Mouse (Mus musculus): ENCODE results near the gene Pthlh. TPM values are rescaled to one million over a fixed set of nuclear protein-coding genes. Genes with fewer than 3 reads are reported as not detected.
"Not testable (repeated sequence)": the region's sequence is repeated elsewhere in the genome, so short reads cannot be mapped to it uniquely, and the experiment has no call there.

The Pthlh gene
- 1 to 10 TPM; 5.1 to 5.9 TPM for total RNA-seq (2021)
- long read RNA-seq, experiment 1, transcript Pthlh-201 (4 exons, 1,603 nt), result major isoform, 6 of 9 reads
- long read RNA-seq, experiment 1, partial matches to known transcripts, result 2 of 9 reads
- long read RNA-seq, experiment 1, other reads (novel, unspliced or antisense), result 1 of 9 reads
- long read RNA-seq, experiment 2, transcript Pthlh-201 (4 exons, 1,603 nt), result major isoform, 9 of 12 reads
- long read RNA-seq, experiment 2, partial matches to known transcripts, result 3 of 12 reads
- long read RNA-seq, experiment 2, other reads (novel, unspliced or antisense), result 0 of 12 reads

DNA sequence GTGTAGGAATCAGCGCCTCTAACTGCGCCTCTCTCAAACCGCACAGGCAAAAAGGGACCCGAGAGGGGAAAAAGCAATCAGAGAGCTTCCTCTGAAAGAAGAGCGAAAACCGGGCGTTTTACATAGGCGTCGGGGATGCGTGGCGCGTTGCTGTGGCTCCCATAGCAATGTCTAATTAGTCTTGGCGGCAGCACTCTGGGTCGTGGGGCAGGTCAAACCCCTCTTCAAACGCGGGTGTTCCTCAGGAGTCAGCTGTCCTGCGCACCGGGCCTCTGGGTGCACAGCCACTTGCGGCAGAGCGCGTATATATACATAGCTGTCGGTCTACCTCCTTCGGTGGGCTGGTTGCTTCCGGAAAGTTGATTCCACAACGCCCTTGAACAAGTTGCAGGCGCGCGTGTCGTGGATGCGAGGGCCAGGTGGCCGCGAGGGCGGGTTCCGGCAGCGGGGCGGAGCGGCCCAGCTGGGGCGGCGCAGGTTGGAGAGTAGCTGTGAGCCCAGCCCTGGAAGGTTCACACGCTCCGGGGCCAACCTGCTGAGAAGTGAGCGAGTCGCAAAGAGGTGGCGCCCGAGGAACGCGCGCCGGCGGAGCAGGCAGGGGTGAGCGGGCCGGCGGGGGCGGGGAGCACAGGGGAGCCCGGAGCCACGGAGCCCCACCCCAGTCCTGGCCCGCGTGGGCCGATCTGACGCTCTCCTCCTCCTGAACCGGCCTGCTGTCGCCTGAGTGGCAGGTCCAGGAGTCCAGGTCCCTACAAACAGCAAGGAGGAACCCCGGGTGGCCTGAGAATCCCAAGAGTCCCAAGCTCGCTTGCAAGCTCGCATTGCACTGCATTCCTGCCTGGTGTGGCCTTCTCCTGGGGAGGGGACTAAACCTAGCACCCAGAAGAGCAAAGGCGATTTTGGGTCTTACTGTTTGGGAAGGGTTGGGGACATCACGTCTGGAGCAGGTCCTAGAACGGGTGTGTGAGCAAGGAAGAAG, at the start of gene Pthlh:
Gene Pthlh (minus strand): TSS at position 597 of the 979 bp plus-strand sequence.
- DNase-seq (ENCODE audit: low spot score in 2 of 2), result peak; percentile 45 to 62

DNA sequence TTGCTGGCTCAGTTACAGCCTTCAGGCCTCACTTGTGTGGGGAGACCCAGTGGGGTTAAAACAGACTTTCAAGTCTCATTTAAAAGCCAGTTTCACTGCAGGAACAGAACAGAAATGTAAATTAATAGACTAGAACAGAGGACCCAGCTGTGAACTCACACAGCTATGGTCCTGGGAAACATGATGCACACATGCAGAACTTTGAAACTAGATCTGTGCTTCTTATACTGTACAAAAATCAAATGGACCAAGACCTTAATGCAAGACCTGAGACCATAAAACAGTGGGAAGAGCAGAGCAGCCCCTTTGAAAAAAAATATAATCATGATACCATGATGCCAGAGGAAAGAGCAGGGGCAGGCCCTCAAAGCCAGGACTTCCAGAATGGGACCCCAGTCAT, 49.3 kb upstream of the Pthlh start:
- DNase-seq (ENCODE audit: low spot score in 2 of 2), result no peak

DNA sequence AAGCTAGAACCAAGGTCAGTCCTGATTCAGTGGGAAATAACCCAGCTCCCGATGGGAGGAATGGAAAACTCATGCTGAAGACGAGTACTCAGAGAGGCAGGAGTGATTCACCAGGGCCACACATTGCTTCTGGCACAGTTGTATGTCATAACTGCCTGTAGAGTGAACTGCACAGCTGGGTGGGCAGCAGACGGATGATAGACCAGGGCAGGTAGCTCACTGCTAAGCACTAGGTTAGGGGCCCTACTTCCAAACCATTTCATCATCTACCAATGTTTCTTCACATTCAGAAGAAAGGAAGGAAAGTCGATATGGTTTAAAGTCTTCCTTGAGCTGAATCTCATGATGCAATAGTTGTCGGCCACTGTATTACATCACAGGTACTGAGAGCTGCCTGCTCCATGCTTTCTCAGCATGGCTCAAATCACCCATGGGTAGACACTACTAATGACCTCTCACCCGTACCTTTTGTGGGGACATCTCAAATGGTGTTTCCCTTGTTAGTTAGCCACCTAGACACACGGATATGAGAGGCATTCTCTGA, 46.5 kb upstream of the Pthlh start:
- DNase-seq (ENCODE audit: low spot score in 2 of 2), result no peak

DNA sequence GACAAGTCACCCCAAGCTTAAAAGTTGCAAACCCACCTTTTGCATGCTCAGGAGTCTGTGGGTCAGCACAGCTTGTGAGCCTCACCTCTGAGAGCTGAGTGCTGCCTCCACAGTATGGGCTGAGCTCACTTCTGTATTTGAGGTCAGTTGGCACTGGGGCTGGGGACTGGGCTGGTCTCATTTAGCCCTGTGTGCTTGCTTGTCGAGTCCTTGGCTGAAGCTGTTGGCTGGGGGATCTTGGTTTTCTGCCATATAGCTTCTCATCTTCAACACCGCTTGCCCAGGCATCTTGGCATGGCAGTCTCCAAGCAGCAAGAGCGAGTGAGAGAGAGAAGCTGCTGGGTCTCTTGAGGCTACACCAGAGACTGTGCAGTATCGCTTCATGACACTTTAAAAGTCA, 46.1 kb upstream of the Pthlh start:
- DNase-seq (ENCODE audit: low spot score in 2 of 2), result no peak

DNA sequence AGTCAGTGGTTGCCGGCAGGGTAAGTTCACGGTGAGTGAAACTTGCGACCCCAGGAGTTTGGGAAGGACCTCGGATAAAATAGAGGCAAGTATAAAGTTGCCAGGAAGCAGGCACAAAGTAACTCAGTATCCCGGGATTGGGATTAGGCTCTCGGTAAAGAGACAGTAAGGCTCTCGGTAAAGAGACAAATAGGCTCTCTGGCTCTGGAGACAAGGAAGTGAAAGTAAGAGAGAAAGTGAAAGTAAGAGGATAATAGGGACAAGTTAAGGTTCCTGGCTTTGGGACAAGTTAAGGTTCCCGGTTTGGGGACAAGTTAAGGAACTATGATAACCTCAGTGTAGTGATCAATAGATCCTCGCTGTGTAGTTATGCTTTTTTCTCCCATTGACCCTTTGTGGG, 40.3 kb upstream of the Pthlh start:
- DNase-seq (ENCODE audit: low spot score in 2 of 2), result not testable (repeated sequence)

DNA sequence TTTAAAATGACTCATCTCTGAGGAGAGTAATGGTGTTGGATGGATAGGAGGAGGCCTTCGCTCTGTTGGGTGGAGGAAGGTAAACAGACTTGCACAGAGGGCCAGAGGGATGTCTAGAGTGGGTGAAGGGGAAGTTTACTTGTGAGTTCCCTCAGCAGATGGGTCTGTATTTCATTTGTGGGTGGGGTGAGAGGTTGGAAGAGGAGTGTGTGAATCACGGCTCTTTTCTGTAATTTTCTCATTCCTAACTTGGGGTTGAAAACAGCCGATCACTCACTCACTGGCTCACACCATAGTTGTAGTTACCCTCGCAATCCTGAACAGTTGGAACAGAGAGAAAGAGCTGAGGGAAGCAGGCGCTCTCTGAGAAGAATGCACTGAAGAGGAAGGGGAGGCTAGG, 35.6 kb upstream of the Pthlh start:
- peak in 1 of 2 experiments; percentile 33 for DNase-seq (ENCODE audit: low spot score in 2 of 2)

DNA sequence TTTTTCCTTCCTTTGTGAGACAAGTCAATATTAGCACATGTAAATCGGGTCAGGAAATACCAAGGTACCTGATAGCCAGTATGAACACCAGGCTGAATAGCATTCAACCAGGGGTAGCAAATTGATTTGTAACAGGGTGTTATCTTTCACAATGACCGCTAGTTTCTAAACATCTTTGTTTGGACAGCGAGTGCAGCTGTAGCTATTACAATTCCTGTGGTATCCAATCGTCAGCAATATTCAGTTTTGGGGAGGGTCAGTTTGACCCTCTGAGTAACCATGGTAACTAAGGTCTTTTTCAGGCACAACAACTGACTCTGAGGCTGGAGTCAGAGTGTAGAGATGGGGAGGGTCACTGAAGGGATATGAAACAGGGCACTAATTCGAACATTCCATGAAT, 15.3 kb upstream of the Pthlh start:
- no peak for DNase-seq (ENCODE audit: low spot score in 2 of 2)

DNA sequence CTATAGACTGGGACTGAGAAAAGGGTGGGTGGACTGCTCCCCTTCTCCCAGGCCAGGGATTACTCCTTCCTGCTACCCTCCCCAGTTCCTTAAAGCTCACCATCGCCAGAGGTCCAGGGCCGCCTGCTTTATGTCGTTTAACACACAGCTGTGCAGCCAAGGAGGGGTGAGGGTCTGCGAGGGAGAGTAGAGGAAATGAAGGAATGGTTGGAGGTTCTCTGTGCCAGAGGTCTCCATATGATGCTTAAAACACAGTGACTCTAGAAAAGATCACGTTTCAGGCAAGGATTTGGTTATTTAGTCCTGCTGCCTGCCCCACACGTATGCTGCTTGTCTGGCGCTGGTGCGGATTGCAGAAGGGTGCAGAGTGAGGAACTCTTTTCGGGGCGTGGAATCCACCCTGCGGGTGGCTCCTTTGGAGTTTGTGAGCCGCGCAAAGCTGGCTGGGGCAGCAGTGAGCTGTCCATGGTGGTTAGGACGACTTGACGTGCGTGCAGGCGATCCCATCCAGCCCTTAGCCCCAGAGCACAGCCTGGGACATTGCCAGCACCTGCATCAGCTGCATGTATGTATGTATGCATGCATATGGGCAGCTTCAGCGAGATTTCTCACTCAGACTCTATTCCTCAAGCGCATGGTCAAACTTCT, 4.3 kb upstream of the Pthlh start:
- DNase-seq (ENCODE audit: low spot score in 2 of 2), result no peak

DNA sequence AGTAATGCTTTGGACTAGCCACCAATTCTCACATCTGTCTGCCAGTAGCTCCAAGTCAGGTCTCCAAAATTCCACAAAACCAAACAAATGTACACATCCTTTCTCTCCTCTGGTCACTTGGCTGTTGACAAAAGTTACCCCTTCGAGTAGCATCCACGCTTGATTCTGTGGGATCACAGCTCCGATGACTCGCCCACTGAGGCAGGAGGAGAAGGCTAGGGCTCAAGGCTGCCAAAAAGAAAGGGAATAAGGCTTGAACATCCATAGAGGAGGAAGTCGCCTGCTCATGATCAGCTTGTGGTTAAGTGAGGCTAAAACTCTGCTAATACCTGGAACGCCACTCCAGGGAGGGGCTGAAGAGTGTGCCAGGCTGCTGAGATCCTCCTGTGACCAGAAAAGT, 2.5 kb upstream of the Pthlh start:
- DNase-seq (ENCODE audit: low spot score in 2 of 2), result no peak

DNA sequence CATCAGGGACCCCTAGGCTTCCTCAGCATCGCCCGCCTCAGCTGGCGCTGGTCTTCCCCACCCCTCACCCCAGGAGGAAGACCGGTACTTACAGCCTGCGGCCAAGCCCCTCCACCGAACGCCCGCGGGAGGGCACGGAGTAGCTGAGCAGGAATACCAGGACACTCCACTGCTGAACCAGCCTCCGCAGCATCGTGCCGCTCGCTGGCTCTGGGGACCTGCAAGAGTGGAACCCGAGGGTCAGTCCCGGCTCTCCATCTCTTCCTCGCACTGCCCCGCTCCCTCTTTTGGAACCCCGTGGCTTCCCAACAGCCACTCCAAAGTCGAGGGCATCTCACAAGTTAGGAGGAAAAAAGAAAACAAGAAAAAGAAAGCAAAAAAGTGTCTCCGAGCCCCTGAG, 805 bp downstream of the Pthlh start:
- DNase-seq (ENCODE audit: low spot score in 2 of 2), result peak; percentile 9 to 13

DNA sequence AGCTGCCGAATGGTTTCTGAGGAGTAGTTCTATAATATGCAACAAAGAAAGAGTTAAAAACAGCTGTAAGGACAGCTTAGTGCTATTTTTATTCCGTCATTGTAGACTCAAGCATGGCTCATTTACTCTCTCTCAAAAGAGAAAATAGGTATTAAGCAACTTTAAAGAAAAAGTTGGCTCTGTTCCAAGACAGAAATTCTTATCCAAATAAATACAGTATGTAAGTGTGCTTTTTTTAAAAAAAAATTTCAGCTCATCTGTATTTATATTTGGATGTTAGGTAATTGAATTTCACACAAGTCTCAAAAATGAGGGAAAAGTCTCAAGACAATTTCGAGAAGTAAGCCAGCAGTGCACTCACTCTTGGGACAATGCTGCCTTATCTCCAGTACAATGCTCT, 2.4 kb downstream of the Pthlh start:
- no peak for DNase-seq (ENCODE audit: low spot score in 2 of 2)

DNA sequence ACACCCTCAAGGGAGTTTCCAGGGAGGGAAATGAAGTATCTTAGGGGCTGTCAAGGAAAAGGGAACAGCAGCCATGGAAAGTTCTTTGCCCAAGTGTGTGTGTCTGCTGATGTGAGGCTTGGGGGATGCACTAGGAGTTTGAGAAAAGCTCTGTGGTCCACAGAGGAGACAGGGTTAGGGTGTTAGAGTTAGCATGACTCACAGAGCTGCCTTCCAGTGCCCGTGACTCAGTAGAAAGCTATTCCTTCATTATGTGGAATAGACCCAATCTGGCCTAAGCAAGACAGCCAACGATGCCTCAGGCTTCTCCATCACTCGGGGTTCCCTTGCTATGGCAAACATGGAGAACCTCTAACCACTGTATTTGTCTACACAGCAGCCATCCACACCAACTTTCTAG, 3.2 kb downstream of the Pthlh start:
- no peak for DNase-seq (ENCODE audit: low spot score in 2 of 2)

DNA sequence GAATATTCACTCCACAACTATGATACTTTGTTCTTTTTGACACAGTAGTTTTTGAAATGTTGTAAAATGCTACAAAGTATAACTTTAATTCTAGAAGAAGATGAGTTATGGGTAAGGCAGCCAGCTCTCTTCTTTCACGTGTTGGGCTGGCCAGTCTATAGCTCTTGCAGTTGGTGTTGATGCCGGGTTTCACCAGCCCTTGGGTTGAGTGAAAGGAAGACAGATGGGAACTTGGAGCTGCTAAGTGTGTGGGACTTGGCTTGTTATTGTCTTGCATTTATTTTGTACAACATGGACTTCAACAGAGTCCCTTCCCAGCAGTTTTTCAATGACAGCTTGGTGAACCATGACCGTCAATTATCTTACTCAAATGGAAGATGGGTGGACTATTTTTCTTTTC, 16.2 kb downstream of the Pthlh start:
- DNase-seq (ENCODE audit: low spot score in 2 of 2), result no peak

DNA sequence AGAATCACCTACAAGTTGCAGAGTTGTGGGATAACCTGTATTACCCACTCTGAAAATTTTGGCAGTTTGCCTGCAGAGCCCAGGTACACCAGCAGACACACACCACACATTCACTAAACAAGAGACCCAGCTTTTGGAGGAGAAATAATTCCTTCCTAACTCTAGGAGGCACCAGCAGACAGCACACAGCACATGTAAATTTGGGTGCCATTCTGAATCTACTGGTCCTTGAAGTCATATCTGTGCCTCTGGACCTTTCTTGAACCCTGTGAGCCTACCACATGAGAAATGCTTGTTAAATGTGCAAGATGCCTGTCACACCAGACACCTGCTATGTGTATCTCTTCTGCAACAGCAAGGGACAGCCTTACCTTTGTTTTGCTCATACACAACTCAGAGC, 19.7 kb downstream of the Pthlh start:
- DNase-seq (ENCODE audit: low spot score in 2 of 2), result no peak

DNA sequence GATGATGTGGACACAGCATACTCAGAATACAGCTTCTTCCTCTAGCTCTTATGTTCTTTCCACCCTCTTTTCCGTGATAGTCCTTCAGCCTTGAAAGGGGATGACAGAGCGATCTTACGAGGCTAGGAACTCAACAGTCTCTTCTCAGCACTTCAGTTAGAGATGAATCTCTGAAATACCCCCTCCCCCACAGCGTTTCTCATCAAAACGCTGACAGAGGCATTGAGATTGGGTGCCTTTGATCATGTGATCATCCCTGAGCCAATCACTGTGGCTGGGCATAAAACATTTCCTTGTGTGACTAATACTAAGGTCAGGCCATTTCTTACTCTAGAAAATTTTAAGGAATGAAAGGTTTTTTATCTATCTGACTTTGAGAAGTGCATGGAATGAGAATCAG, 20.3 kb downstream of the Pthlh start:
- no peak for DNase-seq (ENCODE audit: low spot score in 2 of 2)

DNA sequence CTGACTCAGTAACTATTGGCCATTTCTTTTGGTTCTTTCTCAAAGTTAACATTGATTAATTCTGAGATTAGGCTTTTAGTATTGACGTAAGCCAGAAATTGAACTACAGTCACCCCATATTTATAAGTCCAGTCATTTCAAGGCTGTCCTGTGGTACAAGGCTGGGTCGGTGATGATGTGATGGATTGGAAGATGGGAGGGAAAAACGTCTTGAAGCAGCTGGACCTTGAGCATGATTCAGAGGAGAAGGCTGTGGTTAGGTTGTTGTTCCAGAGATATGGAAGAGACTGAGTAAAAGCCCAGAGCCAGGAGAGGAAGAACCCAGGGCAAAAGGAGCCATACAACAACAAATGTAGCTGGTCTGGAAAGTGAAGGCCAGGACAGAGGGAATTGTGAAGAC, 22.4 kb downstream of the Pthlh start:
- DNase-seq (ENCODE audit: low spot score in 2 of 2), result no peak

DNA sequence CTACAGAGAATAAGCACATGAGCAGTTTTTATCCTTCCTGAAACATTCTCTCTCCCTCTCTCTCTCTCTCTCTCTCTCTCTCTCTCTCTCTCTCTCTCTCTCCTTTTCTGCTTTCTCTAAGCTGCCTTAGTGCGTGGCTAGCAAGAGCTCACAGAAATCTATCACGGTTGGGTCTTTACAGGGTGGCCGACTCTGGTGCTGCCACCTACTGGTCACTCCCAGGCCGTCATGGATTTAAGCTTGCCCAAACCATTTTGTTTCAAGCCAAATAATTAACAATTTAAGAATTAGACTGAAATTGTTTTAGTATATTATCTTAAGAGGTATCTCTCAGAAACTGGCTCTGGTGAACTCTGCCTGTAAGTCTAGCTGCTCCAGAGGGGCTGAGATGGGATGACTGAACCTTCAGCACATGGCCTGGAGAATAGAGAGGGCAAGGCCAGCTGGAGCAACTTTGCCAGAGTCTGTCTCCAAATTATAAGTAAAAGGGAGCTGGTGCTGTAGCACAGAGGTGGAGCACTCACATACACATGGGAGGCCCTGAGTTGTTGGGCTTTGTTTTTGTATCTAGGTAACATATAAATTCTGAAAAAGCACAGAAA, 23.7 kb downstream of the Pthlh start:
- peak; percentile 53 to 70 for DNase-seq (ENCODE audit: low spot score in 2 of 2)

DNA sequence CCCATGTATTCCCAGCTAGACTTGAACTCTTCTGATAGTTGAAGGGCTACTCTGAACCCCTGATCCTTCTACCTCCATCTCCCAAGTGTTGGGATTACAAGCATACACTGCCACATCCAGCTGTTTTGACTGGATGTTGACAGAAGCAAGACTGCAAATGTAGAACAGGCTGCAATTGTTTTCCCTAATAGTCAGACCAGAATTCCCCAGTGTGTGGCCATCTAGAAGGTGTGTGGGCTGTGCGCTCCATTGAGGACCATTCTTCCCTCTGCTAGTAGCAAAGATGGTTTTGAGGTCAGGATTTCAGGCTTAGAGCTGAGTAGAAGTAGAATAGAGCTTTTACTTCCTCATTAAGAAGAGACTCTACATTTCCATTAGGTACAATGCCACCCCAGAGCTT, 37.3 kb downstream of the Pthlh start:
- DNase-seq (ENCODE audit: low spot score in 2 of 2), result no peak

DNA sequence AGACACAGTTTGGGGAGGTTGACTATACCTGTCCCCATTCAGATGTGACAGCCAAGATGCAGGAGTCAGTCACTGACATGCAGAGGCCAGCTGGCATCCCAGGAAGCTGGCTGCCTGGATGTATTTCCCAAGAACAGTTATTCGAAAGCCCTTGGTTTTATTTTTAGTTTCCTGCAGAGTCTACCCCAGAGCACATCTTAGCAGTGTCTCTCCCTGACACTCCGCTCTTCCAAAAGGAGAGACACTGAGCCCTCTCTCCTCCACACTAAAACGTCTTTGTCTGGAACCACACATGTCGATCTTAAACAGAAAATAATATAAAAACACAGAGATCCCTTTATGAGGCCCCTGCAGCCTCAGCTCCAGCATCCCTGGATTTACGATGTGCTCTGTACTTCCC, 44.9 kb downstream of the Pthlh start:
- peak in 1 of 2 experiments; percentile 3 for DNase-seq (ENCODE audit: low spot score in 2 of 2)

DNA sequence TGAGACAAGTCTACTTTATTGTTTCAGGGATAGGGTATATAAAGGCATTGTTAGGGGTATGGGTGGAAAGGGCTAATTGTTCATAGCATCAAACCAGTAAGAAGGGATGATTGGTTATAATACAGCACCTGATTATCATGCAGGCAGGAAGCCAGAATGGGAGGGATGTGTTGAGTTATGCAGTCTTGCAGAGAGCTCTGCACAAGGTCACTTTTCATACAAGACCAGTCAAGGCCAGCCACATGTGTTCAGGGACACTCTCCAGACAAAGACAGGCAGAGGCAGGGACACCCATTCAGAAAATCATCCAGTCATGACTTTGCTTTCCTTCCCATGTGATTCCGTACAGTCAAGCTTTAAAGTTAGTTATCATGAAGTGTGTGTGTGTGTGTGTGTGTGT, 47.8 kb downstream of the Pthlh start:
- no peak for DNase-seq (ENCODE audit: low spot score in 2 of 2)

DNA sequence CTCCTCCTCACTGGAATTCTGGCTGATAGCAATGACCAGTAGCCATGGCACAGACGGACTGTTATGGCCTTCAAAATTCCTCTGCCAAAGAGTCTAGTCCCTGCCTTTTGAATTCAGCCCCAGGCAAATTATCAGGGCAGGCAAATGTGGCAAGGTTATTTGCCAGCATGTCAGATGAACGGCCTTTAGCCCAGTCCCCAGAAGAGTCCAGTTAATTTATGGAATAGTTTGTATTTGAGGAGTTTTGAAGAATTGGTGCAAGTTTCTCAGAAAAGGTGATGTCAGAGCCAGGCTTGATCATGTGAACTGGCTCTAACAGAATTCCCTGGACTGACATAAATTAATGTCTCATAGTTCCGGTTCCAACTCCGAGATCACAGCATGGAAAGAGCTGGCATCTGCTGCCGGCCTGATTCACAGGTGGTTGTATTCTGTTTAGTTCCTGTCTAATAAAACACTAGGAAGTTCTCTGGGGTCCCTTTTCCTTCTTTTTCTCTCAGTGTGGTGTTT, 56.1 kb downstream of the Pthlh start:
- no peak for DNase-seq (ENCODE audit: low spot score in 2 of 2)
